Mouse (Mus musculus): Measurements from ENCODE around the gene Ripor3.
"Not testable (repeated sequence)": the region's sequence is repeated elsewhere in the genome, so short reads cannot be mapped to it uniquely, and the experiment has no call there.

Gene Ripor3

GRCm38 (mm10) chr2:168009936-168010668 is at the start of gene Ripor3:
TSS of gene Ripor3 (minus strand) at chr2:168010618.
- peak; percentile 79 for DNase-seq

DNA sequence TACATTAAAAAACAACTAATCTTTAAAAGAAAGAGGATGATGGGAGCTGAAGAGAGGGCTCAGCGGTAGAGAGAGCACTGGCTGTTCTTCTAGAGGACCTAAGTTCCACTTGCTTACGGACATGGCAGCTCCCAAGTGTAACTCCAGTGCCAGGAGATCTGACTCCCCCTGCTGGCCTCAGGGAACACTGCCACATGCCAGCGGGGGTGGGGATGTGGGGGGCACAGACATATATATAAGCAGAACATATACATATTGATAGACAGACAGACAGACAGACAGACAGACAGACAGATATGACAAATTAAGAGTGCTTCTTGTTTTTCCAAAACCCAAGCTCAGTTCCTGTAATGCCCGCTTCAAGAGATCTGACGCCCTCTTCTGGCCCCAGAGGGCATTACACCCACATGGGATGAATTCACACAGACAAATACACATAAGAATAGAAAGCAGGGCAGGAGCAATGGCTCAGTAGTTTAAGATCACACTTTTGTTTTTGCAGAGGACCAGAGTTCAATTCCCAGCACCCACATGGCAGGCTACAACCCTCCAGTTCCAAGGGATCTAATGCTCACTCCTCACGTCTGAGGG is 48.9 kb upstream of the Ripor3 start:
- DNase-seq, result no peak

- no peak for DNase-seq
Measured at GRCm38 (mm10) chr2:168058488-168059199, 48.2 kb upstream of the Ripor3 start.

GRCm38 (mm10) chr2:168057876-168058275 is 47.5 kb upstream of the Ripor3 start:
- not testable (repeated sequence) for DNase-seq

DNA sequence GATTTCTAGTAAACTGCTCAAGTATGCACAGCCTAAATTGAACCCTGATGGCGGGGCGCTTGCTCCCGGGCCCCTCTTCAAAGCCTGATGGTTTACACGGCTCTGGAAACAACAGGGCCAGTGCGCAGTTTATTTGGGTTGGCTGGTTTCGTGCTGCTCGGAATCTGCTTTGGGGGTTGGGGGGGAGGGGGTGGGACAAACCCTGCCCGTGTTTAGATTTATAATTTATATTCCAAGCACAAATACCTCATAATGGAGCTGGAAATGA is 46.2 kb upstream of the Ripor3 start:
- peak; percentile 30 for DNase-seq

- peak; percentile 58 for DNase-seq
Measured at GRCm38 (mm10) chr2:168055910-168056665, 45.7 kb upstream of the Ripor3 start.

DNA sequence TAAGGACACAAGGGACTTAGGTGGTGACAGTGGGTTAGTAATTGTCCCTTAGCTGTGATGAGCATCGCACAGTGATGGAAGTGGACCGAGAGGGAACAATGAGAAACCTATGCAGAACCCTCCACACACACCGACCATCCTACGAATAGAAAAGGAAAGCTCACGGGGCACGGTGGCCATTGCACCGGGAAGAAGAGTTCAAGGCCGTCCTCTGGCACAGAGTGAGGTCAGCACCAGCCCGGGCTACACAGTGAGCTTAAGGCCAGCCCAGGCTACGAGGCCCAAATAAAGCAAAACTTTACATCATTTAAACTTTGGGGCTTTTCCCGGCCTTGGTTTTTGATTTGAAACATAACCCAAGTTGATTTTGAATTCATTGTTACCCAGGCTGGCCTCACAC is 43.7 kb upstream of the Ripor3 start:
- no peak for DNase-seq

DNA sequence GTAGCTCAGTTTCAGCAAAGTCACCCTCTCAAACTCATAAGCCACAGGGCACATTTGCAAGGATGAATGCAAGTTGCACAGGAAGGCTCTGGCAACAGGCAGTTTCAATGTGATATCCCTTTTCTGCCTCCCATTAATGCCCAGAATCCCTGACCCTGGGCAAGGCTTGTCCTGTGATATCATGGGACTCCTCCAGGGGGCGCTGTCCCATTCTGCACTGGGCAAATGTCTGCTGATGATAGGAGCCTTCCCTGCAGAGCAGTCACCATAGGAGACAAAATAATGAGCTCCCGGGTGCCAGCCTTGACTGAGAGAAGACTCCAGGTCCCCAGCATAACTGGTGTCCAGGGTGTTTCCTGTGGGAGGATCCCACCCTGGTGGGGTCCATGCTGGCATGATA is 42.3 kb upstream of the Ripor3 start:
- DNase-seq, result peak; percentile 37

DNA sequence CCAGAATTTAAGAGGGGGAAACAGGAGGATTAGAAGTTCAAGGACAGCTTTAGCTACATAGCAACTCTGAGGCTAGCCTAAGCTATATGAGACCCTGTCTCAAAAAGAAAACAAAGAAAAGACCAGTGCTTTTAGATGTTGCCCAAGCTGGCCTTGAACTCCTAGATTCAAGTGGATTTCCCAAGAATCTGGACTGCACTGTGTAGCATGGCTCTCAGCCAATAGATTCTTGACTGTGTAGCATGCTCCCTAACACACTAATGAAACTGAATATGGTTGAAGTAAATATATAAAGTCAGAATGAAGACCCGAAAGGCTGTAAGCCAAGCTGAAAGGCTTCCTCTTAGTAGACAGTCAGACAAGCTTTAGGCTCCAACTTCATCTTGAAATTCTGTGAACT is 41.7 kb upstream of the Ripor3 start:
- no peak for DNase-seq

- peak; percentile 58 for DNase-seq
Measured at GRCm38 (mm10) chr2:168050000-168050942, 39.9 kb upstream of the Ripor3 start.

DNA sequence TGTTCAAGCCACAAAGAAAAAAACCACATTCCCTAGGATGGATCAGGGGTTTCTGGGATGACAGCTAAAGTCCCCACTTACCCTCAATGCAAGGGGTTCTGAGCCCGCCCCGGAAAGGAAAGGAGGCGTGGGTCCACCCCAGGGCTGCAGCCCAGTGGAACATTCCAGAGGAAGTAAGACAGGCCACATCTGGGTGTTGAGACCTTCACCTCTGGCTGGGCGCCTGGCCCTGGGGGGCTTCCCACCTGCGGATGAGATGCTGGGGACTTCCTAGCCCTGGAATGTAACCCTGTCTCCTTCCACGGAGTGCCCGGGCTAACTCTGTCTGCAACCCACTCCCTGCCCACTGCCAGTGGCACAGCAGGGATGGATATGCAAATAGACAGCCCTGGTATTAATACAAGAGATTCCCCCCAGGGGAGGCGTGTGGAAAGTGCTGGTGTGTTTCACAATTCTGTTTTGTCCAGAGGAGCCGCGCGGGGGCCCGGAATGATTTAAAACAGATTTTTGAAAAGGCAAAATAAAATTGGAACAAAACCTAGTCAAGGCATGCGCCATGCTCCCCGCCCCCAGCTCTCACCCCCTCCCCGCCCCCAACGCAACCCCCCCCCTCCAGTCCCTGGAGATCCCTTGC is 38.7 kb upstream of the Ripor3 start:
- peak; percentile 41 for DNase-seq

DNA sequence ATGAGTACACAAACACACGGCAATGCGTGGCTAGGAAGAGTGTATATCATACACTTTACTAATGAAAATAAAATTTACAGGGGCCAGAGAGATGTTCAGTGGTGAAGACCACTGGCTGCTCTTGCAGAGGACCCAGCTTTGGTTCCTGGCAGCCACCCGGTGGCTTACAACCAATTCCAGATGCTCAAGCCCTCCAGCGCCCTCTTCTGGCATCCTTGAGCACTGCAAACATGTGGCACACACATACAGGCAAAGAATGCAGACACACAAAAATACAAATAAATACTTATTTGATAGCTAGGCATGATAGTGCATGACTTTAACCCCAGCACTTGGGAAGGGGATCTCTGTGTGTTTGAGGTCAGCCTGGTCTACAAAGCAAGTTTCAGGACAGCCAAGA is 36.0 kb upstream of the Ripor3 start:
- no peak for DNase-seq

GRCm38 (mm10) chr2:168045771-168046170 is 35.4 kb upstream of the Ripor3 start:
- no peak for DNase-seq

GRCm38 (mm10) chr2:168045357-168045756 is 34.9 kb upstream of the Ripor3 start:
- no peak for DNase-seq

GRCm38 (mm10) chr2:168044681-168045287 is 34.4 kb upstream of the Ripor3 start:
- no peak for DNase-seq

GRCm38 (mm10) chr2:168042019-168042418 is 31.6 kb upstream of the Ripor3 start:
- DNase-seq, result no peak

- DNase-seq, result no peak
Measured at GRCm38 (mm10) chr2:168040751-168041150, 30.3 kb upstream of the Ripor3 start.

DNA sequence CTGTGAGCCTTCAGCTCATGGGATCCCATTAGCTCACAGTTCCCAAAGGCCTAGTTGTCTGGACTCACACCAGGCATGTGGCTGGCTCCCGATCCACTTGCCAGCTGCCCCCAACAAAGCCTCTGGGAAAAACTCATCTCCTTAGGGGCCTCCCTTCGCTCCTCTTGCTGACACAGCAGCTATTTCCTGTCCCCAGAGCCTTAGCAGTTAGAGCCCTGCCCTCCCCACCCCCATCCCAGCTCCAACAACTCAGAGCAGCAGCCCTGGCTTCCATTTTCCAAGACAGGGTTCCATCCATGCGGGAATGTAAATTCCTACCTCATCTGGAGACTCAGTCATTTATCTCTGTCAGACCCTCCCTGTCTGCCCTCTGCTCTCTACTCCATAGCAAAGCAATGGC is 26.6 kb upstream of the Ripor3 start:
- DNase-seq, result peak; percentile 43

DNA sequence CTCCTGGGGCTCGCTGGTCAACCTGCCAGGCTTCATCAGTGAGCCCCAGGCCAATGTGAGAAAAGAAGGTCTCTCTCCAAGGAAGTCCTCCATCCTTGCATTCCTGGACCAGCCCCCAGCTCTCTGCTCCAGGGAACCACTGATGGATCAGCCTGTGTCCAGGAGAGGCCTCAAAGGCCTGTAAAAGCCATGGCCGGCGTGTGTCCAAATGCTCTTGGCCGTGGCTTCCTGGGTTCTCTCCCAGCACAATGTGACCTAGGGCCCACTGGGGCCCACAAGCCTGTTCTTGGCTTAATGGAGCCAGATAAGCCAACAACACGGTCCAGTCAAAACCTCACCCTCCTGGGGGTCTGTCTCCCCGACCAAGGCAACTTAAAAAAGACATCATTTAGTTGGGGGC is 25.5 kb upstream of the Ripor3 start:
- no peak for DNase-seq

- no peak for DNase-seq
Measured at GRCm38 (mm10) chr2:168033905-168034304, 23.5 kb upstream of the Ripor3 start.

GRCm38 (mm10) chr2:168031842-168032241 is 21.4 kb upstream of the Ripor3 start:
- DNase-seq, result no peak

All from embryo, embryonic 11 days (tissue).